Mouse (Mus musculus): Measurements from ENCODE around the gene Tcf7.
"Not testable (repeated sequence)": the region's sequence is repeated elsewhere in the genome, so short reads cannot be mapped to it uniquely, and the experiment has no call there.

Gene Tcf7

DNA sequence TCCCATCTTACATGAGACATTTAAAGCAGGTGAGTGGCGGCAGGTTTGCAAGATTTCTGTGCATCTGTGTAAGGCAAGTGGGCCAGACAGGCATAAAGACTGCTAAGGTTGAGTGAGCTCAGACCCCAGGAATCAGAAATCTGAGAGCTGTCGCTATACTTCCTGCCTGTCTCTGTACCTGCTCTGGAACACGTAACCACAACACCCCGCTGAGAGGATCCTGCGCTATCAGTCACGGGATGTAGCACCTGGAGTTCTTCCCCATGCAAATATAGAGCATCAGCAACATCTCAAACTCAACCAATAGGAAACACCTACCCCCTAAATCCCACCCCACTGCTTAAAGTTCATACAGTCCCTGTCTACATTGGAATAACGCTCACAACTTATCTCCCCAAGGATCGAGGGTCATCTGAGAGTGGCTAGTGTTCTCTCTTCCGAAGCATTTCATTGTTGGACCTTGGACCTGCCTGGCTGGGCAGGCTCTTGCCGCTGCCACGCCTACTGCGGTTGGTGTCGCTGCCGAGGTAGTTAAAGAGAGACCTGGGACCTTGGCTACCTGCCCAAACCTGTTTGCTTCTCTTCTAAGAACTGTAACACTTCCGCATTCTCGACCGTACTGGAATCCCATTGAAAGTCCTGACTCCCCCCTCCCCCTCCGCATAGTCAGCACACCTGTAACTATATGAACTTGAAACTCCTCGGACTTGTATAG lies 58.7 kb downstream of the Tcf7 start:
- peak; percentile 53 for DNase-seq

DNA sequence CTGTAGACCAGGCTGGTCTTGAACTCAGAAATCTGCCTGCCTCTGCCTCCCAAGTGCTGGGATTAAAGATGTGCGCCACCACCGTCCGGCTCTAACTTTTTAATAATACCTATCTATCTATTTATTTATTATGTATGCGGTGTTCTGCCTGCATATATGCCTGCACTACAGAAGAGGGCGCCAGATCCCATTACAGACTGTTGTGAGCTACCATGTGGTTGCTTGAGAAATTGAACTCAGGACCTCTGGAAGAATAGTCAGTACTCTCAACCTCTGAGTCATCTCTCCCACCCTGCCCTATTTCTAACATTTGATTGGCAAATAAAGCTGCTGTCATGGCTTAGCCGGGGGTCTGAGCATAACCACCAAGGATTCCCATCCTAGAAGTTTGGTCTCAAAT lies 59.9 kb downstream of the Tcf7 start:
- peak; percentile 12 for DNase-seq

DNA sequence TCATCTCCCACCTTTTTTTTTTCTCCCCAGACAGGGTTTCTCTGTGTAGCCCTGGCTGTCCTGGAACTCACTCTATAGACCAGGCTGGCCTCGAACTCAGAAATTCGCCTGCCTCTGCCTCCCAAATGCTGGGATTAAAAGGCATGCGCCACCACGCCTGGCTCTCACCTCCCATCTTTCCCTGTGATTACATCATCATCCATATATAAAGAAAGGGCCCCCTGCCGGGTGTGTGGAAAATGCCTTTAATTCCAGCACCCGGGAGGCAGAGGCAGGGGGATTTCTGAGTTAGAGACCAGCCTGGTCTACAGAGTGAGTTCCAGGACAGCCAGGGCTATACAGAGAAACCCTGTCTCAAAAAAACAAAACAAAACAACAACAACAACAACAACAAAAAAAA lies 60.9 kb downstream of the Tcf7 start:
- DNase-seq: not testable (repeated sequence)

- DNase-seq: peak; percentile 64
These were observed 62.5 kb downstream of the Tcf7 start for GRCm38 (mm10) chr11:52220282-52220681.

- DNase-seq: no peak
These were observed 68.9 kb downstream of the Tcf7 start, which contains the start of gene Olfr1371 for GRCm38 (mm10) chr11:52213887-52214286. TSS of gene Olfr1371 (minus strand) at chr11:52213987.

All from liver (tissue).